Mouse (Mus musculus) T-helper 2 cell (primary cell): ENCODE data around the gene Phka2.

Experiments
- in situ Hi-C: fragments of 300-600 bp; cut with MboI, MseI; formaldehyde crosslinking; loops from one replicate; pipeline ENCODE4 v1.15.1; 2025; ENCODE audit warnings: high pct_unique_total_duplicates

Phka2 gene

GRCm38 (mm10) chrX:160502048-160503041, at the start of gene Phka2:
Gene Phka2 (plus strand): TSS chrX:160502166.
- in situ Hi-C loops: no loop called here

GRCm38 (mm10) chrX:160455686-160456085, 46.3 kb upstream of the Phka2 start:
- in situ Hi-C loops: no loop called here

GRCm38 (mm10) chrX:160471257-160471786, 30.6 kb upstream of the Phka2 start:
- in situ Hi-C loops: no loop called here

- in situ Hi-C loops: loop anchor here (10.0 kb wide), 1 partner anchor 1525 kb away; no protein-coding TSS in a partner anchor
Measured at GRCm38 (mm10) chrX:160489784-160490183, 12.2 kb upstream of the Phka2 start.

GRCm38 (mm10) chrX:160494333-160494732, 7.6 kb upstream of the Phka2 start:
- in situ Hi-C loops: no loop called here

- in situ Hi-C loops: no loop called here
Measured at GRCm38 (mm10) chrX:160494921-160495320, 7.0 kb upstream of the Phka2 start.

- in situ Hi-C loops: no loop called here
Measured at GRCm38 (mm10) chrX:160496473-160496872, 5.5 kb upstream of the Phka2 start.

GRCm38 (mm10) chrX:160501095-160501494, 871 bp upstream of the Phka2 start:
- in situ Hi-C loops: no loop called here

GRCm38 (mm10) chrX:160501687-160502047, 299 bp upstream of the Phka2 start:
- in situ Hi-C loops: no loop called here

GRCm38 (mm10) chrX:160509046-160509445, 7.1 kb downstream of the Phka2 start:
- in situ Hi-C loops: no loop called here

- in situ Hi-C loops: loop anchor here (5.0 kb wide), 1 partner anchor 92 kb away; no protein-coding TSS in a partner anchor
Measured at GRCm38 (mm10) chrX:160510197-160510596, 8.2 kb downstream of the Phka2 start.

- in situ Hi-C loops: loop anchor here (5.0 kb wide), 1 partner anchor 66 kb away; no protein-coding TSS in a partner anchor
Measured at GRCm38 (mm10) chrX:160516027-160516426, 14.1 kb downstream of the Phka2 start.

GRCm38 (mm10) chrX:160542772-160543171, 40.8 kb downstream of the Phka2 start:
- in situ Hi-C loops: no loop called here

- in situ Hi-C loops: no loop called here
Measured at GRCm38 (mm10) chrX:160548875-160549274, 46.9 kb downstream of the Phka2 start.

GRCm38 (mm10) chrX:160552066-160552465, 50.1 kb downstream of the Phka2 start:
- in situ Hi-C loops: no loop called here

GRCm38 (mm10) chrX:160583589-160583988, 81.6 kb downstream of the Phka2 start:
- in situ Hi-C loops: loop anchor here (5.0 kb wide), 1 partner anchor 66 kb away; no protein-coding TSS in a partner anchor

GRCm38 (mm10) chrX:160584148-160584838, 82.3 kb downstream of the Phka2 start:
- in situ Hi-C loops: loop anchor here (5.0 kb wide), 1 partner anchor 67 kb away; no protein-coding TSS in a partner anchor

GRCm38 (mm10) chrX:160585110-160585509, 83.1 kb downstream of the Phka2 start:
- in situ Hi-C loops: no loop called here

GRCm38 (mm10) chrX:160588523-160588922, 86.6 kb downstream of the Phka2 start:
- in situ Hi-C loops: no loop called here

- in situ Hi-C loops: no loop called here
Measured at GRCm38 (mm10) chrX:160590147-160590546, 88.2 kb downstream of the Phka2 start.

- in situ Hi-C loops: no loop called here
Measured at GRCm38 (mm10) chrX:160592933-160593332, 91.0 kb downstream of the Phka2 start.

GRCm38 (mm10) chrX:160598055-160598454, 96.1 kb downstream of the Phka2 start:
- in situ Hi-C loops: no loop called here
